Mouse (Mus musculus): Measurements from ENCODE around the gene Cby3.

Gene Cby3

DNA sequence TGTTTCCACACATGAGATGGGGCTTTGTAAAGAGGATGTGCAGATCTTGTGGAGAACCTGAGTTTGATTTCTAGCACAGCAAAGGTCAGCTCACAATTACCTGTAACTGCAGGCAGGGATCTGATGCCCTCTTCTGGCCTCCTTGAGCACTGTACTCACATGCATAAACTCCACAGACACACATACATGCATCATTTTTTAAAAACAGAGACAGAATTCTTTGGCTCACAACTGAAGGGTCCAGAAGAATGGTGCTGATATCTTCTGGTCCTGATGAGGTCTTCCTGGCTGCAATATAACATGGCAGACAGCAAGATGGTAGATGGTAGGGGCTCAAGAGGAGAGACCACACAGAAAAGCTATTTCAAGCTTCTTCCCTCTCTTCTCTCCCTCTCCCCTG, at the start of gene Cby3:
TSS of gene Cby3 (plus strand) at position 301 of the 400 bp plus-strand sequence.

DNA sequence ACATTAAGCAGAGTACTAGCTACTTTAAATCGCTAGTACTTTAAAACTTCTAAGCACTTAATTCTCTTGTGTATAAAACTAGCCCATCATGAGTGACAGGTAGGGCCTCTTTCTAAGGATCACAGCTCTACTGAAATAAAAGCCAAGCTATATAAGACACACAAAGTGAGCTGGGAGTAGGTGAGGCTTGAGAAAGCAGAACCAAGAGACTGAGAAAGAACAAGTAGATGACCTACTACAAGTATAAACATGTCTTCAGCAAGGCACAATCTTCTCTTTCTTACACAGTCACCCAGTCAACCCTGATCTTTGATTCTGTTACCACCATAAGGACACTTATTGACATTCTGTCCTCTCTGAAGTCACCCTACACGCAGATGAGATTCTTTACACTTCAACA, 41.5 kb upstream of the Cby3 start:
- 77% methylated on average over 2 of the region's 2 CpGs for WGBS

DNA sequence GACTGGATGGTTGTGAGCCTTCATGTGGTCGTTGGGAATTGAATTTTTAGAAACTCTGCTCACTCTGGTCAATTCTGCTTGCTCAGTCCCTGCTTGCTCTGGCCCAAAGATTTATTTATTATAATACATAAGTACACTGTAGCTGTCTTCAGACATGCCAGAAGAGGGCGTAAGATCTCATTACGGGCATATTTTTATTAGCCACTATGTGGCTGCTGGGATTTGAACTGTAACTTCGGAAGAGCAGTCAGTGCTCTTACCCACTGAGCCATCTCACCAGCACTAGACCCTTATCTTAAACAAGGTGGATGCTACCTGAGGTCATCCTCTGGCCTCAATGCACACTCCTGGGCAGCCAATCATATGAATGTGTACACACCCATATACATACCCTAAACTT, 34.9 kb upstream of the Cby3 start:
- WGBS: 77% methylated on average over 4 of the region's 4 CpGs

DNA sequence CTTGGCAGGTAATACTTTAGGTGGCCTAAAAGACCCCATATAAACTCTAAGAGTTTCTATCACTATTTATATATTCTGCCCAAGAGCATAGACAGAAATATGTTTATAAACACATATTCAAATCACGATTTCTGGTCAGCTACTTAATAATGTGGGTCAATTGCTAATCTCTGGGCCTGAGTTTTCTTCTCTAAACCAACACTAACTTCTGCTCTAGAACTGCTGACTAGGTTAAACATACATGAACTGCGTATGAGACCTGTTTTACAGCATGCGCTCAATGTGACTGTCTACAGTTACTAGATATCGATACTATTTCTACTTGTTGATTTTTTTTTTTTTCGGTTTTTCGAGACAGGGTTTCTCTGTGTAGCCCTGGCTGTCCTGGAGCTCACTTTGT, 33.0 kb upstream of the Cby3 start:
- 89% methylated on average over 6 of the region's 6 CpGs for WGBS

DNA sequence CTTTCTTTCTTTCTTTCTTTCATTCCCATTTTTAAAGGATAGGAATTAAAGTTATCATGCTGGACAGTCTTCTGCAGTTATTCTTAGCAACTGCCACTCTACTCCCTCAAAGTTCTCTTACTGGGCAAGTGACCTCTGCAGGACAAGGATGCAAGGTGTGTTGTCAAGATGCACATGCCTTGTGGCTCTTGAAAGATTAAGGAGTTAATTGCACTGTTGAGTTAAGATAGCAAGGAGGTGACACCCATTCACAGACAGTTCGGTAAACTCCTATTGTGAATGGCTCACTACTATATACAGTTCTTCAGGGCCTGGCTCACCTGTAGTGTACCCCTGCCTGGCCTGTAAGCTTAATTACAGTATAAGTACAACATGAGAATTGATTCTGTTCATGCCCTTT, 30.4 kb upstream of the Cby3 start:
- 14% methylated on average over 1 of the region's 1 CpGs for WGBS

DNA sequence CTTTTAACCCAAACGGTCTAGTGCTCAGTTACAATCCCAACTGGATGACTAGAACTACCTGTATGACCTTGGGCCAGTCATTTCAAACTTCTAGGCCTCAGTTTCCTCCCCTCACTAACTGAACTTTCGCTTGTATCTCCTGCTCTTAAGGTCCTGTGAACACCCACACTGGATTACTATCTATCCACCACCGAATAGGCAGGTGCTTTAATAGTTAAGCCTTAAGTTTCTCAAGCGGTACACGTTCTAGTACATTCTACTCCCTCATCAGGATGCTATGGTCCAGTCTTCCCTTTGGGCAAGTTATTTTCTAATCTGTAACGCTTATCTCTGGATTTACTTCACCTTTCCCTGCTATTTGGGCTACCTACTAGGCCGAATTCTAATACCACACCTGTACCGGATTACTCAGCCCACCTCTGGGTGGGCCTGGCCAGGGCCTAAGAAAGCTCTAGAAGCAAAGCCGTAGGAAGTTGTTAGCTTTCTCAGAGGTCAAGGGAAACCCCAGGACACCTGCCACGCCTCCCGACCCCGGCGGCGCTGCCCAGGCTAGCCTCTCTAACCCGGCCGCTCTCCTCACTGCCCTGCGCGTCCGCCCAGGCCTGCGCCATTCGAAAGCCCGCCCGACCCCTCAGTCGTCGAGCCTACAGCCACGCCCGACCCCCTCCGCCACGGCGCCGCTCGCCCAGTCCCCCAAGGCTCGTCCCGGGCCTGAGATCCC, 29.4 kb upstream of the Cby3 start:
- under 1% methylated on average over 34 of the region's 34 CpGs for WGBS

DNA sequence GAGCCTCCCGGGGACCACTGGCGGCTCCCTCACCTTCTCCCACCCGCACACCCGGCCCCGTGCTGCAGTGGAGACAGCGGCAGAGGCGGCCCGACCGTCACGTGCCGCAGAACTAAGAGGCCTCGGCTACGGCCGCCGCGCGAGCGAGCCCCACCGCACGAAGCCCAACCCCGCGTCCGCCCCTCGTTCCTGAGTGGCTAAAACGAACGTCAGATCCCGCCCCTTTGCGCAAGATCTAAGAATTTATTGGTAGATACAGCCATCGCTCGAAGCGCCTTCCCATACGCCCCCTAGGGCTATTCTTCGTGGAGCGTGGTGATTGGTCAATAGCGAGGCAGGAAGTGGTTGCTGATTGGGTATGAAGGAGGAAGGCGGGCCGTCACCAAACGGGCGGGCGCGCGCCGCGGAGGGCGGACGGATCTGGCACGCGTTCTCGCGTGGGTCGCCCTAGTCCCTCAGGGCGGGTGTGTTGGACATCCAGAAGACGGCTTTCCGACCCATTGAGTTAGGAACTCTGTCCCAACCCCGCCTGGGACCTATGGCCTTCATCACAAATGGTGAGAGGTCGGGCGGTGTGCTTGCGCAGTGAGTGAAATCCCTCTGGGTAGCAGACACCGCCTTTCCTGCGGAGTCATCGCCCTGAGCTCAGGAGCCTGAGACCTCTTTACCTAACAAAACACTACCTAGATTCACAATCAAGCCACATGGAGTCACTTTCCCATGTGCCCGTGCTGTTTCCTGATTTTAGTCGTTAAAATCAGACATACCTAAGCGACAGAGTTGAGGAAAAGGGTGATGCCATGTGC, 28.6 kb upstream of the Cby3 start, which contains the start of gene Canx:
TSS of gene Canx (minus strand) at position 178 of the 806 bp plus-strand sequence.
- under 1% methylated on average over 64 of the region's 64 CpGs for WGBS

DNA sequence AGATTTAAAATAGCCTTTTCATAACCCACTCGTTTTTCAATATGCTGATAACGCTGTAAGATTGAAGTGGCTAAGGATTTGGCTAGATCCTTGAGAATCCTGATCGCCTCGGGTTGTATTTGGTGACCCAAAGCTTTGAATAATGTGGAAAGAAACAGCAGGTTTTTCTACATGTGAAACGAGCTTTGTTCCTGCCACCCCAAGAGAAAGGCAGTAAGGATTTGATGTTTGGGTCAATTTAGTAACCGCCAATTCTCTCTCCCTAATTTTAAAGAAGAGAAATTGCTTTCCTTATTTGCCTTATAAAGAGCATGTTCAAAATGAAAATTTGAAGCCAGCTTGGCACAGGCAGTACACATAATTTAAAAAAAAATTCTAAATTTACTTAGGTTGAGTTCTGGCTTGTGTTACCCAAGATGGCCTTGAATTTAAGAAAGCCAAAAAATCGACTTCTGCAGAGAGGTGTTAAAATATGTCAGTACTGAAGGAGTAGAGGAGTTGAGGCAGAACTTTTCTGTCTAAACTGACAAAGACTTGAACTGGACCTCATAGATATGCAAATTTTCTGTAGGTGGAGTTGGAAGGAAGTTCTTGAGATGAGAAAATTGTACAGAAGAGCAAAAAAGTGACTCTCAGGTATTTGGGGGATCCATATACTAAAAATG, 27.8 kb upstream of the Cby3 start:
- 1% methylated on average over 7 of the region's 7 CpGs for WGBS

DNA sequence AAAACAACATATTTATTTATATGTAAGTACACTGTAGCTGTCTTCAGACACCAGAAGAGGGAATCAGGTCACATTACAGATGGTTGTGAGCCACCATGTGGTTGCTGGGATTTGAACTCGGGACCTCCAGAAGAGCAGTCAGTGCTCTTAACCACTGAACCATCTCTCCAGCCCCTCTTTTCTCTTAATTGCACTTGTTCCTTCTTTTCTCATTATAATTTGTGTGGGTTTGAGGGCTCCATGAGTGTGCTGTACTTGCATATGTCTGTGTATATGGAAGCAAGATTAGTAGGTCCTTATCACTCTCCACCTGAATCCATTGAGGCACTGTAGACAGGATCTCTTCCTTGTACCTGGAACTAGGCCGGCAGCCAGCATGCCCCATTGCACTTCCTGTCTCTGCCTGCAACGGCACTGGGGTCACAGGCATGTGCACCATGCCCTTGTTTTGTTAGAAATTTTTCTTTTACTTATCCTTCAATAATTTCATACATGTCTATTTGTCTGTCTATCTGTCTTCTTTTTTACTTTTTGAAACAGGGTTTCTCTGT, 26.1 kb upstream of the Cby3 start:
- WGBS: 82% methylated on average over 3 of the region's 3 CpGs

DNA sequence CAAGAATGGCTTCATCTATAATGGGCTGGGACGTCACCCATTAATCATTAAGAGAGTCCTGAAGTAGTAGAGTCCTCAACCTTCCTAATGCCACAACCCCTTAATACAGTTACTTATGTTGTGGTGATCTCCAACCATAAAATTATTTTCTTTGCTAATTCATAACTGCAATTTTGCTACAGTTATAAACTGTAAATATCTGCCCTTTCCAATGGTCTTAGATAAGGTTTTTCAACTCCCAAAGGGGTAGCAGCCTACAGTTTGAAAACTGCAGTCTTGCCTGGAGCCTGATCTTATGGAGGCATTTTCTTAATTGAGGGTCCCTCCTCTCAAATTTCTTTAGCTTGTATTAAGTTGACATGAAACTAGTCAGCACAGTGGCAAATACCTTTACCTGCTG, 24.9 kb upstream of the Cby3 start:
- WGBS: 97% methylated on average over 1 of the region's 1 CpGs

DNA sequence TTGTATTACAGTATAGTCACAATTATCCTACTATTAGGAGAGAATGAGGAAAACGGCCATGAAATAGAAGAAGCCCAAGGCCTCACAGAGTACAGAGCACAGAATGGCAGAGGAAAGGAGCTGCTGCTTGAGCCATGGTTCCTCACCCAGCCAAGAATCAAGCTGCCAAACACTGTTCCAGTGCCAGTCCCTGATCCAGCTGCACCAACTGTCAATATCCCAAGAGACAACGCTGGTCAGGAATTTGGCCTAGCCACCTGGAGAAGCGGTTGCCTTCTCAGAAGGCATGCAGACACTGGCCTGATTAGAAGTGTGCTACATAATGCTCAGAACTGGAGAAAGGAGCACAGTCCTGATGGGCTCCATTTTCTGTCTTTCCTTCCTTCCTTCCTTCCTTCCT, 21.1 kb upstream of the Cby3 start:
- WGBS: 65% methylated on average over 3 of the region's 3 CpGs

DNA sequence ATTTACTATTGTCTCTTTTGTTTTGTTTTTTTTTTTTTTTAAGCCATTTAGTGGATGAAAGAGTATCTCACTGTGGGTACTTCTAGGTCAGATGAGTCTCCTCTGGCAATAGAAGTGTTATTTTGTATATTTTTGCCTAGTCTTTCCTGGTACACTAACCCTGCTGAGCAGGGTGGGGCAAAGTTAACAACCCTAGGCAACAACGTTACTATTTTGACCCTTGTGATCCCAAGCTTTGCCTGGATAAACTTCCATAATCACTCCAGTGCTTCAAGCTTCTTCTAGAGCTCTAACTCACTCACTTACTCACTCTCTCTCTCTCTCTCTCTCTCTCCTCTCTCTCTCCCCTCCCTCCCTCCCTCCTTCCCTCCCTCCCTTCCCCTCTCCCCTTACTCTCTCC, 18.1 kb upstream of the Cby3 start:
- 64% methylated on average over 1 of the region's 1 CpGs for WGBS

DNA sequence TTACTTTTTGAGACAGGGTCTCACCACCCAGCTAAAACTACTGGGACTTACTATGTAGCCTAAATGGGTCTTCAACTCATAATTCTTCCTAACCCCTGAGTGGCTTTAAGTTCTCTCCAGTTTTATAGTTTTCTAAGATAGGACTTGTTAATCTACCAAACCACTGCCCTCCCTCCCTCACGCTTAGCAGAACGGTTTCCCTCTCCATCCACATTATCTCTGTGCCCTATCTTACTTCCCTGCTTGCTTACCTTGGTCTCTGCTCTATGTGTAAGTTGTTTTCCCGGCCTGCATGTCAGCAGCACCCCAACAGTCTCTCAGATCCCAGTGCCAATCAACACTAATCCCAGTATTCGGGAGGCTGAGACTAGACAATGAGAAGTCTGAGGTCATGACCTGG, 17.4 kb upstream of the Cby3 start:
- WGBS: 76% methylated on average over 4 of the region's 4 CpGs

DNA sequence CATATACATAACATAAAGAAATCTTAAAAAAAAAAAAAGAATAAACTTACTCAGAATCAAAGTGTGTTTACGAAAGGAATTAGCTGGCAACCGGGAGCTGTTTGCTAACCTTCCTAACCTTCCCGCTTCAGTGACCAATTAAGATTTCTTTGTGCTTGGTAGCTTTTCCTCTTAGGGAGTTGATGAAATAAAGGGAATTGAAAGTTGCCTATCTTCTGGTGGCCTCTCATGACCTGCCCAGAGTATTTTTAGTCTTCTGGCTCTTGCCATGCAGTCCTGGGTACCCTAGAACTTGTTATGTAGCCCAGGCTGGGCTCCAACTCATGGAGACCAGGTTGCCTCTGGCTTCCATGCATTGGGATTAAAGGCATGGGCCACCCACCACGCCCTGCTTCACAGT, 8.8 kb upstream of the Cby3 start:
- 80% methylated on average over 4 of the region's 4 CpGs for WGBS

DNA sequence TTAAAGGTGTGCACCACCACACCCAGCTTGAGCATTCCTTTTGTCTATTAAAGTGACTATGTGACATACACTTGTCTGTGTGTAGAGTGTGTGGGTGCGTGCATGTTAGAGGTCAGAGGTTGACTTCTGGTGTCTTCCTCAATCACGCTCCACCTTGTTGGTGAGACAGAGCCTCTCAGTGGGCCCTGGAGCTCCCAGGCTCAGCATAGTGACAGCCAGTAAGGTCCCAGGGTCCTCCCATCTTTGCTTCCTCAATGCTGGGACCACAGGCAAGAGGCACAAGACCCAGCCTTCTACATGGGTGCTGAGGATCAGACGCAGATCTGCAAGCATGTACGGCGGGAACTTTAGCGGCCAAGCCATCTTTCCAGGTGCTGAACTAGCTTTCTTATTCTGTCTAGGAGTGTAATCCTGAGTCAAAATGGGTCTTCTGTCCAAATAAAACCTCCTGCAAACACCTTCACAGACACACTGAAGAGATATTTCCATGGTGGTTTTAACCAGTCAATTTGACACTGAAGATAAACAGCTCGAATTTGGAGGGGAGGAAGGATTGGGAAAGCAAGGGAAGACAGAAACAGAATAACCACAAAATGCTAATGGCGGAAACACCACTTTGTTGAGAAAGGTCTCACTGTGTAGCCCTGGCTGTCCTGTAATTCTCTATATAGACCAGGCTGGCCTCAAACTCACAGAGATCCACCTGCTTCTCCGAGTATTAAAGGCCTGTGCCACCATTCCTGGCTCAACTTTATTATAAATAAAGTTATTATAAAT, 7.8 kb upstream of the Cby3 start:
- WGBS: 94% methylated on average over 9 of the region's 9 CpGs

DNA sequence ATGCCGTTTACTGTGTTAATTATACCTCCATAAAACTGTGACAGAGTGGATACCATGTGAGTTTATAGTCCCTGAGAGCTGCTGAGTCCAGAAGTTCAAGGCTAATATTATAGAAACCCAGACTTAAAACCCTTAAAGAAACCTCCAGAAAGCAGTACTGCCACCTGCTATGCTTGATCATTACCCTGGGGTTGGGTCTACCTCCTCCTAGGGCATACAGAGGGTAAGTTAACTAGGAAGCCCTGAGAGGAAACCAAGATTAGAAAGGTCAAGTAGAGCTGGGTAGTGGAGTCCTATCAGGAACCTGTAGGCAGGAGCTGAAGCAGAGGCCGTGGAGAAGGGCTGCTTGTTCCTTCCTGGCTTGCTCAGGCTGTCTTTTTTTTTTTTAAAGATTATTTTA, 2.1 kb upstream of the Cby3 start:
- WGBS: 88% methylated on average over 2 of the region's 2 CpGs

DNA sequence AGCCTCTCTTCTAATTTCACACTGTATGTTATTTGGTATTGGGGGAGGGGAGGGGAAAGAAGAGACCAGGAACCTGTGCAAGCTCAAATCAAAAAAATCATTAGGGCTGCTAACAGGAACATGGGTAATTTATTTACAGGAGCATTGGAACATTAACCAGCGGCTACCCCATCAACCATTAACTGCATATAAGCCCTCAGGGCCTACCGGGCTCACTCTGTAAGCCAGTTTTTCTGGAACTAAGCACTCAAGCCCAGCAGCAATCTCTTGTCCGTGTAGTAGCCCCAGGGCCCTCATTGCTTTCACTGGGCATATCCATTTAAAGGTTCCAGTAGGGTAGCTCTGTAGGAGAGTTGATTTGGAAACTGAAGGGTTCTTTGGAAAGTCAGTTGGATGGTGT, 589 bp downstream of the Cby3 start:
- 81% methylated on average over 3 of the region's 3 CpGs for WGBS

DNA sequence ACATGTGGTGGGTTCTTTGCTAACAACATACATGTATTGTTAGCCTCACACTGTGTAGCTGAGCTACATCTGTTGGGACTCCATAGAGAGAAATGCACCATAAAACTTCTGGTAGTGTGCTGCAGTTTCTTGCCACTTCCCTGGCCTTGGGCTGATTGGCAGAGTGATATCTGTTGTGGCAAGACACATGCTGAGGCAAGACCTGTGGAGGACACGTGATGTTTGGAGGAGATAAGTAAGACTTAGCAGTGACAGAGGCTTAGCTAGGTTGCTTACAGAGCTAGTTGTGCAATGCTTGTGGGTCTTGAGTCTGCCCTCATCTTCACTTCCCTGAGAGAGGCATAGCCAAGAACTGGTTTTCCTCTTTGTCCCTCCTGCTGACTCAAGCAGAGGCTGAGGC, 1.1 kb downstream of the Cby3 start:
- 88% methylated on average over 1 of the region's 1 CpGs for WGBS

DNA sequence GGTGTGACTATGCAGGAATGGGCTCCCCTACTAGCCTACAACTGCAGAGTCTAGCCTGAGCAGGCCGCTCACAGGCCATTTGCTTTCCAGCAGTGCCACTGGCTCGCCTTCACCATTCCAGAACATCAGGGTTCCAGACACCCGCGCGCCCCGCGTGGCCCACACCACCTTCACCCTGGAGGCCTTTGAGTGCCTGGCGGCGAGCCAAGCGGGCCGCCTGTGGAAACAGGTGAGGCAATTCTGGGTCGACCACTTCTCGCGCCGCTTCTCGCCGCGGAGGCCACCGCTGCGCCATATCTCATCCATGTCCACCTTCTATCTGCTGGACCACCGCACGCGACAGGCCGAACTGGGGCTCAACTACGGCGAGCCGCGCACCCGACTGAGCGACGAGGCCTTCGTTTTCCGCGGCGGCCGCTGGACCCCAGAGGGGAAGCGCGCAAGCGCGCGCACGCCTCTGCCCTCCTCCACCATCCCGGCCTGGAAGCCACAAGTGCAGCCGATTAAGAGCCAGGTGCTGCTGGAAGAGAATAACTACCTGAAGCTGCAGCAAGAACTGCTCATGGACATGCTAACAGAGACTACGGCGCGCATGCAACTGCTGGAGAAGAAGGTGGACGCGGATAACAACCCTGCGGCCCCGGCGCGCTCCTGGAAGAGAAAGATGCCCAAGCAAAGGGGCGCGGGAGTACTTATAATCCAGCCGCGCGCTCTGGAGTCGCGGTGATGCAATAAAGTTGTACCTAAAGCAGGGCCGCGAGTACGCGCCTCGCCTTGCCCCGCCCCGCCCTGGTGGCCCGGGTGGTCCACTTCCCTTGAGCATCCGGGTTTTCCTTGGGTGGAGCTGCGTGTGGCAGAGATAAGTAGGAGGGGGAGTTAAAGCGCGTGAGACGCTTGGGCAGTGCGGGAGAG, 4.9 kb downstream of the Cby3 start:
- WGBS: 2% methylated on average over 74 of the region's 74 CpGs

DNA sequence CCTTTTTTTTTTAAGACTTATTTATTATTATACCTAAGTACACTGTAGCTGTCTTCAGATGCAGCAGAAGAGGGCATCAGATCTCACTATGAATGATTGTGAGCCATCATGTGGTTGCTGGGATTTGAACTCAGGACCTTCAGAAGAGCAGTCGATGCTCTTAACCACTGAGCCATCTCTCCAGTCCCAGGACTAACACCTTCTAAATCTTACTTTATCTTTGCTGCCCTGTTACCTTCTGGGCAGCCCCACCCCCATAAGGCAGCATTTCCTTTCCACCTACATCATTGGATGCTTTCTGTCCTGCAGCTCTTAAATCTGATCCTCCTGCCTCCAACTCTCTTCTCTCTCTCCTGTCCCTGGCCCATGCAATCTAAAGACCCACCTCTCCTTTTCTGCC, 7.0 kb downstream of the Cby3 start:
- WGBS: 90% methylated on average over 1 of the region's 1 CpGs

DNA sequence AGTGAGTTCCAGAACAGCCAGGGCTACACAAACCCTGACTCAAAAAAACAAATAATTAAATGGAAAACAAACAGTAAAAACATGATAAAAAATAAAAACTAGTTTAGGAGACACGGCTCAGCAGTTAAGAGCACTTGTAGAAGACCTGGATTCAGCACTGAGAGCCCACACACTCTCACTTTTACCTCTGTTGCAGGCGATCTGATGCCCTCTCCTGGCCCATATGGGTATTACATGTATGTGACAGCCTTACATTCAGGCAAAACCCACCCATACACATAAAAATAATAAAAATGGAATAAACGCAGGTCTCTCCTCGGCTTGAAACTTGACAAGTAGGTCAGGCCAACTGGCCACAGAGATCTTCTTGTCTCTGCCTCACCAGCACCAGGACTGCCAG, 10.3 kb downstream of the Cby3 start:
- 3% methylated on average over 4 of the region's 4 CpGs for WGBS

All from cerebral cortex, adult 2 months (tissue).